Mouse (Mus musculus): ENCODE data around the gene Zfr2. TPM values are rescaled to one million over a fixed set of nuclear protein-coding genes. Genes with fewer than 3 reads are reported as not detected.

Gene Zfr2
- polyA plus RNA-seq, 1 experiment from 2014 or later: 19.7 TPM

- Histone ChIP-seq H3K9ac (replicated peaks) (peak overlapping the region; percentile 62), H3K4me2 (replicated peaks) (peak overlapping the region; percentile 76), H3K9me3 (0 out of 2 replicates have a peak, but pooled peaks cover 7% of the 10 kb centered on the region), H3K4me1 (replicated peaks) (peaks cover 35% of the 10 kb centered on the region), H3K27me3 (peaks cover 72% of the 10 kb centered on the region), H3K4me3 (replicated peaks) (peak overlapping the region; percentile 45), H3K36me3 (peaks cover 12% of the 10 kb centered on the region), H3K27ac (no peak overlapping the region)
- 2% methylated on average over 62 of the region's 62 CpGs for WGBS
- 0 out of 2 replicates have a peak, but pooled peaks have one; percentile 21 for ATAC-seq
Observed at GRCm38 (mm10) chr10:81257158-81258039, 24.4 kb downstream of the Zfr2 start.

DNA sequence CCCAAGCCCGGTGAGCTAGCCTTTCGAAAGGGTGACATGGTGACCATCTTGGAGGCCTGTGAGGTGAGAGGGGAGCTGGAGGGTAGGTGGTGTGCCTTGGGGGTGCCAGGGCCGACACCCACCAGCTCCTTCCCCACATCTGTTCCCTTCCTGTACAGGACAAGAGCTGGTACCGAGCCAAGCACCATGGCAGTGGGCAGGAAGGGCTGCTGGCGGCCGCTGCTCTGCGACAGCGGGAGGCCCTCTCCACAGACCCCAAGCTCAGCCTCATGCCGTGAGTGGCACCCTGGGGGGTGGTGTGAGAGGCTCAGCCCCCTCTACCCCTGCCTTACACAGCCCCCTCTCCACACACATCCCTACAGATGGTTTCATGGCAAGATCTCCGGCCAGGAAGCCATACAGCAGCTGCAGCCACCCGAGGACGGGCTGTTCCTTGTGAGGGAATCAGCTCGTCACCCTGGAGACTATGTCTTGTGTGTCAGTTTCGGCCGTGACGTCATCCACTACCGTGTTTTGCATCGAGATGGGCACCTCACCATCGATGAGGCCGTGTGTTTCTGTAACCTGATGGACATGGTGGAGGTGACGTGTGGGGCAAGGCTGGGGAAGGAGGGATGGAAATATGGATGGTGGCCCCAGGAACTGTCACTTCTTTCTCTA lies 26.4 kb downstream of the Zfr2 start:
- Histone ChIP-seq H3K27me3 (peaks cover 54% of the 10 kb centered on the region), H3K9ac (replicated peaks) (0 out of 2 replicates have a peak overlapping the region, but pooled peaks have one; percentile 6), H3K4me1 (replicated peaks) (peaks cover 26% of the 10 kb centered on the region), H3K27ac (no peak overlapping the region), H3K36me3 (peaks cover 30% of the 10 kb centered on the region), H3K4me2 (replicated peaks) (no peak overlapping the region), H3K4me3 (replicated peaks) (no peak overlapping the region), H3K9me3 (0 out of 2 replicates have a peak, but pooled peaks cover 7% of the 10 kb centered on the region)
- WGBS: 42% methylated on average over 21 of the region's 21 CpGs
- ATAC-seq: peak; percentile 7; the same call in 1 of the 2 replicates

GRCm38 (mm10) chr10:81261025-81261424 lies 28.1 kb downstream of the Zfr2 start:
- 95% methylated on average over 4 of the region's 4 CpGs for WGBS
- H3K36me3 ChIP-seq: peaks cover 42% of the 10 kb centered on the region
- no peak overlapping the region for H3K4me3 ChIP-seq (replicated peaks)
- H3K4me2 ChIP-seq (replicated peaks): no peak overlapping the region
- no peak overlapping the region for H3K9ac ChIP-seq (replicated peaks)
- 0 out of 2 replicates have a peak, but pooled peaks cover 7% of the 10 kb centered on the region for H3K9me3 ChIP-seq
- no peak for ATAC-seq
- peaks cover 34% of the 10 kb centered on the region for H3K4me1 ChIP-seq (replicated peaks)
- H3K27me3 ChIP-seq: peaks cover 46% of the 10 kb centered on the region
- H3K27ac ChIP-seq: no peak overlapping the region

- Histone ChIP-seq H3K27me3 (peaks cover 3% of the 10 kb centered on the region; the same call in 1 of the 2 replicates), H3K4me3 (replicated peaks) (peak overlapping the region; percentile 66), H3K27ac (no peak overlapping the region), H3K9me3 (0 out of 2 replicates have a peak, but pooled peaks cover 5% of the 10 kb centered on the region), H3K4me2 (replicated peaks) (peak overlapping the region; percentile 60), H3K4me1 (replicated peaks) (peaks cover 27% of the 10 kb centered on the region), H3K36me3 (peaks cover 40% of the 10 kb centered on the region), H3K9ac (replicated peaks) (peak overlapping the region; percentile 75)
- peak; percentile 0; the same call in 1 of the 2 replicates for ATAC-seq
- WGBS: 95% methylated on average over 8 of the region's 8 CpGs
Observed at GRCm38 (mm10) chr10:81265540-81265939, 32.6 kb downstream of the Zfr2 start.

DNA sequence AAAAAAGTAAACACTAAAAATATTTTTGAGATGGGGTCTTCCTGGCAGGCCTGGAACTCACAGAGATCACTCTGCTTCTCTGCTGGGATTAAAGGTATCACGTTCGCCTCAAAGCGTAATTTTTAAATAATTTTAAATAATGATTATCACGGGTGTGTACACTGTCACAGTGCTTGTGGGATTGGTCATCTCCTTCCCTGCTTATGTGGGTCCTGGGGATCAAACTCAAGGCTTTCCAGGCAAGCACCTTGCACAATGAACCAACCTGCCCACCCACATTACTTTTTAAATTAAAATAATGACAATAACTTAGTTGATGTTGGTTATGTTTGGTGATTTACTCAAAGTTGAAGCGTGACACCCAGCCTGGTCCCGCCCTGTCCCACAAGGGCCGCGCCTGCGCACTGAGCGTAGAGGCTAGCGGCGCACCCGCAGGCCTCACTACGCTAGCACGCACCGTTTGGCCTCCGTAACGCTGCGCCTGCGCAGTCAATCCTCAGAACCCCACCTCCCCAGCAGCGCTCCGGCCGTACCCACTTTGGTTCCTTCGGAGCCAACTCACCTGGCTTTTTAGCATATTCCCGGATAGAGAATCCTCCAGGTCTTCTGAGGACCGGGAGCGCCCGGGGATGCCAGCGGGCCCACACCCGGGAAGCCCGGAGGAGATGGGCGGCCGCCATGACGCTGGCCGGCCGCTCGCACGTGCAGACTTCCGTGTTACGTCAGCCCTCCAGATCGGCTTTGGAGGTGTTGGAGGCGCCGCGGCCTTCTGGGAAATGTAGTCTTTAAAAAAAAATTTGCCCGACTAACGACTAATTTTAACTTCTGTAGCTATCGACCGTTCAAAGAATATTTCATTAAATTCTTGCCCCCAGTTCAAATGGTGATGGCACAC lies 33.5 kb downstream of the Zfr2 start, which contains the start of the genes Mrpl54 and Apba3:
TSS of gene Mrpl54 (minus strand) at position 724 of the 895 bp plus-strand sequence.
TSS of gene Apba3 (plus strand) at position 750 of the 895 bp plus-strand sequence.
- no peaks in the 10 kb centered on the region for H3K9me3 ChIP-seq
- under 1% methylated on average over 48 of the region's 48 CpGs for WGBS
- peaks cover 27% of the 10 kb centered on the region for H3K4me1 ChIP-seq (replicated peaks)
- peak; percentile 92 for ATAC-seq
- H3K4me2 ChIP-seq (replicated peaks): peak within 1 kb of the TSS; percentile 60
- peak within 1 kb of the TSS; percentile 75 for H3K9ac ChIP-seq (replicated peaks)
- no peaks in the 10 kb centered on the region for H3K27me3 ChIP-seq
- peak within 1 kb of the TSS; percentile 84 for H3K27ac ChIP-seq
- H3K36me3 ChIP-seq: peaks cover 39% of the 10 kb centered on the region
- peak within 1 kb of the TSS; percentile 66 for H3K4me3 ChIP-seq (replicated peaks)

DNA sequence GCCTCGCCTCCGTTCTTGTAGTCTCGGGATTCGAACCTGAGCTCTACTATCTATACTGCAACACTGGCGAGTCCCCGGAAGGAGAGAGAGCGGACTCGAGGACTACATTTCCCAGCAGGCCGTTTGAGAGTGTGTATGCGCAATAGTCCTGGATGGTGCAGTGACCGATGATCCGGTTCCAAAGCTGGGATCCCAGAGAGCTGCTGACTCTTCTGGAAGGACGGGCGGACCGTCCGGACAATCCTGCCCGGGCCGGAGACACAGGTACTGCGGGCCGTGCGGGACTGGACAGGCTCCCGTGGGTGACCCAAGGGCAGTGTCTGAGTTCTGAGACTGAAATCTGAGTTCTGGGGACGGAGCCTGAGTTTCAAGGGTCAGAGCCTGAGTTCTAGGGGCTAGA lies 35.1 kb downstream of the Zfr2 start:
- WGBS: 4% methylated on average over 23 of the region's 23 CpGs
- Histone ChIP-seq H3K27ac (no peak overlapping the region), H3K9me3 (no peaks in the 10 kb centered on the region), H3K4me1 (replicated peaks) (peaks cover 27% of the 10 kb centered on the region), H3K27me3 (no peaks in the 10 kb centered on the region), H3K9ac (replicated peaks) (peak overlapping the region; percentile 84), H3K4me3 (replicated peaks) (peak overlapping the region; percentile 70), H3K4me2 (replicated peaks) (peak overlapping the region; percentile 85), H3K36me3 (peaks cover 49% of the 10 kb centered on the region)
- peak; percentile 41 for ATAC-seq

GRCm38 (mm10) chr10:81268643-81269412 lies 35.9 kb downstream of the Zfr2 start:
- H3K4me1 ChIP-seq (replicated peaks): peaks cover 27% of the 10 kb centered on the region
- H3K9ac ChIP-seq (replicated peaks): peak overlapping the region; percentile 84
- no peaks in the 10 kb centered on the region for H3K27me3 ChIP-seq
- H3K36me3 ChIP-seq: peaks cover 48% of the 10 kb centered on the region
- no peak overlapping the region for H3K27ac ChIP-seq
- WGBS: 81% methylated on average over 16 of the region's 16 CpGs
- peak overlapping the region; percentile 85 for H3K4me2 ChIP-seq (replicated peaks)
- H3K9me3 ChIP-seq: no peaks in the 10 kb centered on the region
- peak overlapping the region; percentile 70 for H3K4me3 ChIP-seq (replicated peaks)
- ATAC-seq: no peak

GRCm38 (mm10) chr10:81272356-81272755 lies 39.4 kb downstream of the Zfr2 start:
- H3K4me2 ChIP-seq (replicated peaks): no peak overlapping the region
- no peak for ATAC-seq
- no peaks in the 10 kb centered on the region for H3K27me3 ChIP-seq
- 93% methylated on average over 21 of the region's 21 CpGs for WGBS
- no peak overlapping the region for H3K9ac ChIP-seq (replicated peaks)
- no peak overlapping the region for H3K4me3 ChIP-seq (replicated peaks)
- no peak overlapping the region for H3K27ac ChIP-seq
- peaks cover 31% of the 10 kb centered on the region for H3K36me3 ChIP-seq
- H3K4me1 ChIP-seq (replicated peaks): peaks cover 16% of the 10 kb centered on the region
- H3K9me3 ChIP-seq: no peaks in the 10 kb centered on the region

- H3K4me3 ChIP-seq (replicated peaks): no peak overlapping the region
- H3K4me2 ChIP-seq (replicated peaks): no peak overlapping the region
- no peak overlapping the region for H3K27ac ChIP-seq
- no peaks in the 10 kb centered on the region for H3K9me3 ChIP-seq
- WGBS: 96% methylated on average over 19 of the region's 19 CpGs
- no peak for ATAC-seq
- no peaks in the 10 kb centered on the region for H3K27me3 ChIP-seq
- H3K36me3 ChIP-seq: peaks cover 31% of the 10 kb centered on the region
- H3K4me1 ChIP-seq (replicated peaks): peaks cover 4% of the 10 kb centered on the region
- H3K9ac ChIP-seq (replicated peaks): no peak overlapping the region
Observed at GRCm38 (mm10) chr10:81273842-81274241, 40.9 kb downstream of the Zfr2 start.

DNA sequence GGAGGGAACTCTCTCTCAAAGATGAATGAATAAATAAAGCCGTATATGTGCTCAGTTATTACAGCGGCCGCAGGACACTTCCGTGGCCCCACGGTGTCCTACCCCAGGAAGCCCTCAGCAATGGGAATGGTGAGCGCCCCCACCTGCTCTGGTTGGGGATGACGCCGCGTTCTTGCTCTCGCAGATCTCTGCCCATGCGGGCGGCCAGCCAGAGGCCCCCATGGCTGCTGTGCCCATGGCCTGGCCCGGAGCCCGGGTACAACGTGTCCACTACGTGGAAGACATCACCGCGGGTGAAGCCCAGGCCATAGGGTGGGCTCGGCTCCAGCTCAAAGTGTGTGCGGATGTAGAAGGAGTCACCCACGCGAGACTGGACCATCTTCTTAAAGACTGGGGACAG lies 44.7 kb downstream of the Zfr2 start:
- no peak overlapping the region for H3K4me3 ChIP-seq (replicated peaks)
- no peaks in the 10 kb centered on the region for H3K9me3 ChIP-seq
- no peak for ATAC-seq
- H3K27ac ChIP-seq: no peak overlapping the region
- WGBS: 81% methylated on average over 22 of the region's 22 CpGs
- H3K36me3 ChIP-seq: peaks cover 11% of the 10 kb centered on the region
- H3K4me1 ChIP-seq (replicated peaks): no peaks in the 10 kb centered on the region
- H3K9ac ChIP-seq (replicated peaks): no peak overlapping the region
- no peaks in the 10 kb centered on the region for H3K27me3 ChIP-seq
- no peak overlapping the region for H3K4me2 ChIP-seq (replicated peaks)

Measured in midbrain, embryonic 13.5 days (tissue).